Mouse (Mus musculus): ENCODE results near the gene Hist1h3f. TPM values are rescaled to one million over a fixed set of nuclear protein-coding genes. Genes with fewer than 3 reads are reported as not detected.

The Hist1h3f gene
- polyA plus RNA-seq, 1 experiment from 2014 or later: 1.1 TPM

- 38% methylated on average over 4 of the region's 4 CpGs for WGBS
- no peak for ATAC-seq (ENCODE audit: low FRiP score)
Observed at GRCm38 (mm10) chr13:23502916-23503315, 40.9 kb upstream of the Hist1h3f start.

DNA sequence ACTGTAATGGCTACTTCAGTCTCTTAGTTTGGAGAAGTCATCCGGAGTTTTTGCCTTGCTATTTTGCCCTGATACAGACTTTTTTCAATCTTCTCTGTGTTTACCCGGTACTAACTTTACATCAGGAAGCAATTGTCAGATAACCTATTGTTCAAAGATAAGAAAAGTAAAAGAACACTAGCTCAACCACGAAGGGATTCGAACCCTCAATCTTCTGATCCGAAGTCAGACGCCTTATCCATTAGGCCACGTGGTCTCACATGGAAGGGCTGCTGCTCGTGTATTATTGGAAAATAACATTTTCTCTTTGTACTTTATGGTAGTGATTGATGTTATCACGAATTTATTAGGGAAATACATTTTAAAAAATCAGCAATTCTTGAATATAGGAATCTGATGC, 40.1 kb upstream of the Hist1h3f start:
- WGBS: under 1% methylated on average over 9 of the region's 9 CpGs
- no peak overlapping the region for H3K9ac ChIP-seq (ENCODE audit: low read depth, low read length)
- H3K27me3 ChIP-seq (ENCODE audit: control insufficient read depth, insufficient read depth, low read length): 0 out of 2 replicates have a peak, but pooled peaks cover under 1% of the 10 kb centered on the region
- no peaks in the 10 kb centered on the region for H3K4me1 ChIP-seq (replicated peaks; ENCODE audit: control insufficient read depth, insufficient read depth, low read length)
- no peaks in the 10 kb centered on the region for H3K9me3 ChIP-seq (ENCODE audit: control insufficient read depth, low read length)
- peak; percentile 52; the same call in 1 of the 2 replicates for ATAC-seq (ENCODE audit: low FRiP score)
- DNase-seq (ENCODE audit: low spot score): peak; percentile 79
- no peaks in the 10 kb centered on the region for H3K36me3 ChIP-seq (ENCODE audit: control insufficient read depth, insufficient read depth, low read length)
- H3K27ac ChIP-seq (ENCODE audit: low read depth, low read length): no peak overlapping the region
- H3K4me3 ChIP-seq (ENCODE audit: low read depth, low read length): no peak overlapping the region
- H3K4me2 ChIP-seq (replicated peaks; ENCODE audit: low read depth, low read length): no peak overlapping the region

More at GRCm38 (mm10) chr13:23502916-23503315, 40.9 kb upstream of the Hist1h3f start:
- Histone ChIP-seq H3K4me3 (ENCODE audit: low read depth, low read length) (no peak overlapping the region), H3K4me2 (replicated peaks; ENCODE audit: low read depth, low read length) (no peak overlapping the region), H3K9me3 (ENCODE audit: control insufficient read depth, low read length) (no peaks in the 10 kb centered on the region), H3K4me1 (replicated peaks; ENCODE audit: control insufficient read depth, insufficient read depth, low read length) (no peaks in the 10 kb centered on the region), H3K9ac (ENCODE audit: low read depth, low read length) (no peak overlapping the region), H3K36me3 (ENCODE audit: control insufficient read depth, insufficient read depth, low read length) (no peaks in the 10 kb centered on the region), H3K27me3 (ENCODE audit: control insufficient read depth, insufficient read depth, low read length) (0 out of 2 replicates have a peak, but pooled peaks cover 2% of the 10 kb centered on the region), H3K27ac (ENCODE audit: low read depth, low read length) (no peak overlapping the region)
- DNase-seq (ENCODE audit: low spot score): no peak

DNA sequence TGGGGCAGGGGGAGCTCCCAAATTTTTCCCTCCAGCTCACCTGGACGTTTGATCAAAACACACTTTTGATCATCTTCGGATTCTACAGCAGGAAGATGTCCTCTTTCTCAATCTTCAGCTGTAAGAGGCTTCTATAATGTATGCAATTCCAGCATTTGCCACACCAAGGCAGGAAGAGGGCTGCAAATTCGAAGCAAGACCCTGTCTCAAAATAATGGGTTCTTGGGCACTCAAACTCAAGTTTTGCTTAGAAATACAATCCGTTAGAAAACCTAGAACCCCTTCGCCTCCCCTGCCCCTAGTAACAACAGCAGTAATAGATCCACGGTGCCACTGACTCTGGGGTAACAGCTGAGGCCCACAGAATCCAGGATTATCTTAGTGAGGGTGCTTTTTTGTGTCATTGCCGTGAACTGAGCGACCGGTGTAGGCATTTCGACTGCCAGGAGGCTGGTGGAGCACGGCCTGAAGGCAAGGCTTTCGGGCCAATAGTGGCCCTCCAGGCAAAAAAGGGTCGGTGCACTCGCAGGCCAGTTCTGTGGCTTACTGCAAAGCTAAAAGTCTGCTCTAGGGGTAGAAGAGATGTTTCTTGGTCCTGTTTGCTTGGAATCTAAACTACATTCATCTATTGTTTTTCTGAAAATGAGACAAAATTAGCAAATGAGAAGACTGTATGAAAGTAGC, 38.0 kb upstream of the Hist1h3f start:
- no peak for DNase-seq (ENCODE audit: low spot score)
- 4% methylated on average over 14 of the region's 14 CpGs for WGBS
- H3K4me2 ChIP-seq (replicated peaks; ENCODE audit: low read depth, low read length): peak overlapping the region; percentile 39
- peak overlapping the region; percentile 32; the same call in 1 of the 2 replicates for H3K9ac ChIP-seq (ENCODE audit: low read depth, low read length)
- no peaks in the 10 kb centered on the region for H3K9me3 ChIP-seq (ENCODE audit: control insufficient read depth, low read length)
- H3K4me1 ChIP-seq (replicated peaks; ENCODE audit: control insufficient read depth, insufficient read depth, low read length): no peaks in the 10 kb centered on the region
- no peaks in the 10 kb centered on the region for H3K27me3 ChIP-seq (ENCODE audit: control insufficient read depth, insufficient read depth, low read length)
- peak overlapping the region; percentile 26 for H3K4me3 ChIP-seq (ENCODE audit: low read depth, low read length)
- H3K36me3 ChIP-seq (ENCODE audit: control insufficient read depth, insufficient read depth, low read length): no peaks in the 10 kb centered on the region
- H3K27ac ChIP-seq (ENCODE audit: low read depth, low read length): no peak overlapping the region
- ATAC-seq (ENCODE audit: low FRiP score): no peak

- no peaks in the 10 kb centered on the region for H3K36me3 ChIP-seq (ENCODE audit: control insufficient read depth, insufficient read depth, low read length)
- H3K4me2 ChIP-seq (replicated peaks; ENCODE audit: low read depth, low read length): peak overlapping the region; percentile 39
- H3K4me3 ChIP-seq (ENCODE audit: low read depth, low read length): peak overlapping the region; percentile 26
- H3K4me1 ChIP-seq (replicated peaks; ENCODE audit: control insufficient read depth, insufficient read depth, low read length): no peaks in the 10 kb centered on the region
- no peak overlapping the region for H3K9ac ChIP-seq (ENCODE audit: low read depth, low read length)
- 1% methylated on average over 13 of the region's 13 CpGs for WGBS
- H3K27me3 ChIP-seq (ENCODE audit: control insufficient read depth, insufficient read depth, low read length): no peaks in the 10 kb centered on the region
- ATAC-seq (ENCODE audit: low FRiP score): no peak
- H3K27ac ChIP-seq (ENCODE audit: low read depth, low read length): no peak overlapping the region
- no peaks in the 10 kb centered on the region for H3K9me3 ChIP-seq (ENCODE audit: control insufficient read depth, low read length)
- DNase-seq (ENCODE audit: low spot score): peak; percentile 83
Observed at GRCm38 (mm10) chr13:23506351-23506750, 37.5 kb upstream of the Hist1h3f start.

DNA sequence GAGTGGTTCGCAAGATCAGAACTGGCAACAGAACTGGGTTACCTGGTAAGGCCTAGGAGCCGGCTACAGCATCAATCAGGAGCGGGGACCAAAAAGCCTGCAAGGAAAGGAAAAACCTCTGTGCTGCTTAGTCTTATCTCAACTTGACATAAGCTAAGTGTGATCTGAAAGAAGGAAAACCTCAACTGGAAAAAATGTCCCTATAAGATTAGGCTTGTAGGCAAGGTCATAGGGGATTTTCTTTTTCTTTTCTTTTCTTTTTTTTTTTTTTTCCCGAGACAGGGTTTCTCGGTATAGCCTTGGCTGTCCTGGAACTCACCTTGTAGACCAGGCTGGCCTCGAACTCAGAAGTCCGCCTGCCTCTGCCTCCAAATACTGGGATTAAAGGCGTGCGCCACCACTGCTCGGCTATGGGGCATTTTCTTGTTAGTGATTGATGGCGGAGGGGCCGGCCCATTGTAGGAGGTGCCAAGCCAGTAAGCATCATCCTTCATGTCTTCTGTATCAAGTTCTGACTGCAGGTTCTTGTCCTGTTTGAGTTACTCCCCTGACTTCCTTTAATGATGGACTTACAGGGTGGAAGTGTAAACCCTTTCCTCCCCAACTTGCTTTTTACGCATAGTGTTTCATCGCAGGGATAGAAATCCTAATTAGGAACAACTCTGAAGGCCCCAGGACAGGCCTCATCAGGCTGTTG, 36.9 kb upstream of the Hist1h3f start:
- H3K27me3 ChIP-seq (ENCODE audit: control insufficient read depth, insufficient read depth, low read length): no peaks in the 10 kb centered on the region
- H3K4me3 ChIP-seq (ENCODE audit: low read depth, low read length): no peak overlapping the region
- H3K9me3 ChIP-seq (ENCODE audit: control insufficient read depth, low read length): no peaks in the 10 kb centered on the region
- H3K9ac ChIP-seq (ENCODE audit: low read depth, low read length): no peak overlapping the region
- 10% methylated on average over 14 of the region's 14 CpGs for WGBS
- ATAC-seq (ENCODE audit: low FRiP score) (no peak), DNase-seq (ENCODE audit: low spot score) (no peak)
- no peaks in the 10 kb centered on the region for H3K36me3 ChIP-seq (ENCODE audit: control insufficient read depth, insufficient read depth, low read length)
- 0 out of 2 replicates have a peak overlapping the region, but pooled peaks have one; percentile 7 for H3K4me2 ChIP-seq (replicated peaks; ENCODE audit: low read depth, low read length)
- H3K4me1 ChIP-seq (replicated peaks; ENCODE audit: control insufficient read depth, insufficient read depth, low read length): no peaks in the 10 kb centered on the region
- H3K27ac ChIP-seq (ENCODE audit: low read depth, low read length): no peak overlapping the region

DNA sequence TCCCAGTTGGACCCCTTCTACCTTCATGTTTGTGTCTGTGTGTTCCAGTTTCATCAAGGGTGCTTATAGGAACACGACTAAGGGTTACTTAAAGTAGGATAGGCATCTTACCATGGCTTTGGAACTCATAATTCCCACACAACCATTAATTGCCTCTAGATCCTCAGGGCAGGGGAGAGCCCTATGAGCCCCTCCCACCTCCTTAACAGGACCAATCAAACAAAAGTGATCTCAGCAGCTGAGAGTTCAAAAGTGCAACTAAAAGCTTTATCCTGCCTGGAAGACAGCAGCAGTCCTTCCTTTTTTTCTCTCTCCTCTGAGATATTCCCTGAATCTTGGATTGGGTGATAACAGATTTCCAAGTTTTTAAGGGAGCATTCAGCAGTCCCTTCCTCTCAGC, 33.7 kb upstream of the Hist1h3f start:
- H3K36me3 ChIP-seq (ENCODE audit: control insufficient read depth, insufficient read depth, low read length): no peaks in the 10 kb centered on the region
- no peaks in the 10 kb centered on the region for H3K4me1 ChIP-seq (replicated peaks; ENCODE audit: control insufficient read depth, insufficient read depth, low read length)
- H3K9ac ChIP-seq (ENCODE audit: low read depth, low read length): no peak overlapping the region
- DNase-seq (ENCODE audit: low spot score) (no peak), ATAC-seq (ENCODE audit: low FRiP score) (no peak)
- 41% methylated on average over 1 of the region's 1 CpGs for WGBS
- H3K27me3 ChIP-seq (ENCODE audit: control insufficient read depth, insufficient read depth, low read length): no peaks in the 10 kb centered on the region
- H3K9me3 ChIP-seq (ENCODE audit: control insufficient read depth, low read length): no peaks in the 10 kb centered on the region
- H3K4me2 ChIP-seq (replicated peaks; ENCODE audit: low read depth, low read length): no peak overlapping the region
- no peak overlapping the region for H3K4me3 ChIP-seq (ENCODE audit: low read depth, low read length)
- no peak overlapping the region for H3K27ac ChIP-seq (ENCODE audit: low read depth, low read length)

- no peaks in the 10 kb centered on the region for H3K4me1 ChIP-seq (replicated peaks; ENCODE audit: control insufficient read depth, insufficient read depth, low read length)
- 95% methylated on average over 1 of the region's 1 CpGs for WGBS
- H3K27me3 ChIP-seq (ENCODE audit: control insufficient read depth, insufficient read depth, low read length): no peaks in the 10 kb centered on the region
- DNase-seq (ENCODE audit: low spot score): no peak
- no peaks in the 10 kb centered on the region for H3K36me3 ChIP-seq (ENCODE audit: control insufficient read depth, insufficient read depth, low read length)
- H3K4me2 ChIP-seq (replicated peaks; ENCODE audit: low read depth, low read length): no peak overlapping the region
- H3K4me3 ChIP-seq (ENCODE audit: low read depth, low read length): no peak overlapping the region
- H3K9ac ChIP-seq (ENCODE audit: low read depth, low read length): no peak overlapping the region
- no peaks in the 10 kb centered on the region for H3K9me3 ChIP-seq (ENCODE audit: control insufficient read depth, low read length)
- no peak for ATAC-seq (ENCODE audit: low FRiP score)
- no peak overlapping the region for H3K27ac ChIP-seq (ENCODE audit: low read depth, low read length)
Observed at GRCm38 (mm10) chr13:23513517-23513916, 30.3 kb upstream of the Hist1h3f start.

- ATAC-seq (ENCODE audit: low FRiP score): no peak
- H3K27ac ChIP-seq (ENCODE audit: low read depth, low read length): no peak overlapping the region
- no peaks in the 10 kb centered on the region for H3K27me3 ChIP-seq (ENCODE audit: control insufficient read depth, insufficient read depth, low read length)
- no peak overlapping the region for H3K9ac ChIP-seq (ENCODE audit: low read depth, low read length)
- no peak for DNase-seq (ENCODE audit: low spot score)
- H3K4me1 ChIP-seq (replicated peaks; ENCODE audit: control insufficient read depth, insufficient read depth, low read length): no peaks in the 10 kb centered on the region
- 73% methylated on average over 5 of the region's 5 CpGs for WGBS
- H3K9me3 ChIP-seq (ENCODE audit: control insufficient read depth, low read length): no peaks in the 10 kb centered on the region
- no peaks in the 10 kb centered on the region for H3K36me3 ChIP-seq (ENCODE audit: control insufficient read depth, insufficient read depth, low read length)
- no peak overlapping the region for H3K4me3 ChIP-seq (ENCODE audit: low read depth, low read length)
- no peak overlapping the region for H3K4me2 ChIP-seq (replicated peaks; ENCODE audit: low read depth, low read length)
Observed at GRCm38 (mm10) chr13:23515281-23515680, 28.6 kb upstream of the Hist1h3f start.

Data from hindbrain, embryonic 11.5 days (tissue).